Mouse (Mus musculus): ENCODE results near the gene Wfdc1. TPM values are rescaled to one million over a fixed set of nuclear protein-coding genes. Genes with fewer than 3 reads are reported as not detected.

Wfdc1 gene
- polyA plus RNA-seq, 1 experiment from 2014 or later = 2.5 TPM

- WGBS (ENCODE audit: insufficient replicate concordance) = 68% methylated on average over 10 of the region's 10 CpGs
- ATAC-seq (ENCODE audit: insufficient read depth) = no peak
- H3K9me3 ChIP-seq (replicated peaks) = no peaks in the 10 kb centered on the region
- H3K27ac ChIP-seq (replicated peaks) = no peak overlapping the region
- H3K27me3 ChIP-seq = no peaks in the 10 kb centered on the region
- no peak overlapping the region for H3K9ac ChIP-seq
- H3K4me1 ChIP-seq (replicated peaks) = peaks cover 16% of the 10 kb centered on the region
- H3K4me3 ChIP-seq (replicated peaks) = no peak overlapping the region
- no peak overlapping the region for H3K4me2 ChIP-seq
- no peaks in the 10 kb centered on the region for H3K36me3 ChIP-seq (replicated peaks)
Observed at GRCm38 (mm10) chr8:119736348-119736917, 70.3 kb downstream of the Wfdc1 start.

DNA sequence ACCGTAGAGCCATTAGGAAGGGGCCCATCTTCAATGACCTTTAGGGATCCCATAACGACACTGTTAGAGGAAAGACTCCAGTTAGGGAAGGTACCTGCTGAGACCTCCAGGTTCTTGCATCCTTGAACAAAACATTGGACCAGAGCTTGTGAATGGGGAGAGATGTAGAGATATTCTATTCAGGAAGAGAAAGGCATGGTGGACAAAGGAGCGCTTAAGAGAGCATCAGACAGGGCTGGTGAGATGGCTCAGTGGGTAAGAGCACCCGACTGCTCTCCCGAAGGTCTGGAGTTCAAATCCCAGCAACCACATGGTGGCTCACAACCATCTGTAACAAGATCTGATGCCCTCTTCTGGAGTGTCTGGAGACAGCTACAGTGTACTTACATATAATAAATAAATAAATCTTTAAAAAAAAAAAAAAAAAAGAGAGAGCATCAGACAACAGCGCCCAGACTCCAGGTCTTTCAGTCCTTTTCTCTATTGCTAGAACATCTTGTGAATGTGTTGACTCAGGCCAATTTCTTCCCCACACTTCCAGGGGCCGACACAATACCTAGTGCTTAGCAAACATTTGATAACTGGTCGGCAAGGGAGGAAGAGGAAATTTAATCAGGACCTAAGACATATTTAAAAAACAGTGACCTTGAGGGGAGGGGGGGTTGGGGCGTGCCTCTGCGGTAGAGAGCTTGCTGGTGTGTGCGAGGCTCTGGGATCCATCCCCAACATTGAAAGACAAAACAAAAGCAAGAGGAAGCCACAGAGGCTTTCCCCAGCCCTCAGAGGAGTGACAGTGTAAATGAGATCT lies 71.1 kb downstream of the Wfdc1 start:
- Histone ChIP-seq H3K27ac (replicated peaks) (no peak overlapping the region), H3K9ac (no peak overlapping the region), H3K4me2 (no peak overlapping the region), H3K4me3 (replicated peaks) (no peak overlapping the region), H3K4me1 (replicated peaks) (peaks cover 16% of the 10 kb centered on the region), H3K9me3 (replicated peaks) (no peaks in the 10 kb centered on the region), H3K36me3 (replicated peaks) (no peaks in the 10 kb centered on the region), H3K27me3 (no peaks in the 10 kb centered on the region)
- WGBS (ENCODE audit: insufficient replicate concordance) = 50% methylated on average over 11 of the region's 11 CpGs
- ATAC-seq (ENCODE audit: insufficient read depth) = no peak

Other genes starting within 250 kb of the Wfdc1 start
- 41.2 and 49.7 TPM in 2 replicates for gene Osgin1, start 232.2 kb upstream of the Wfdc1 start, polyA plus RNA-seq (2015; fragmentation: Nextera tagmentation; extraction: Ambion mirVana)
- gene Necab2, start 219.6 kb upstream of the Wfdc1 start, polyA plus RNA-seq (2015; fragmentation: Nextera tagmentation; extraction: Ambion mirVana) = not detected in 2 replicates
- not detected in 2 replicates for gene Slc38a8, start 164.7 kb upstream of the Wfdc1 start, polyA plus RNA-seq (2015; fragmentation: Nextera tagmentation; extraction: Ambion mirVana)
- 24.7 and 26.3 TPM in 2 replicates for gene Mbtps1, start 107.6 kb upstream of the Wfdc1 start, polyA plus RNA-seq (2015; fragmentation: Nextera tagmentation; extraction: Ambion mirVana)
- 16.5 and 18.1 TPM in 2 replicates for gene Hsdl1, start 91.2 kb upstream of the Wfdc1 start, polyA plus RNA-seq (2015; fragmentation: Nextera tagmentation; extraction: Ambion mirVana)
- gene Dnaaf1, start 91.1 kb upstream of the Wfdc1 start, polyA plus RNA-seq (2015; fragmentation: Nextera tagmentation; extraction: Ambion mirVana) = 0.05 and 0.08 TPM in 2 replicates
- gene Taf1c, start 61.1 kb upstream of the Wfdc1 start, polyA plus RNA-seq (2015; fragmentation: Nextera tagmentation; extraction: Ambion mirVana) = 5.4 and 7.4 TPM in 2 replicates
- gene Adad2, start 53.6 kb upstream of the Wfdc1 start, polyA plus RNA-seq (2015; fragmentation: Nextera tagmentation; extraction: Ambion mirVana) = not detected in 2 replicates
- gene Kcng4, start 30.7 kb upstream of the Wfdc1 start, polyA plus RNA-seq (2015; fragmentation: Nextera tagmentation; extraction: Ambion mirVana) = not detected in 2 replicates
- gene Atp2c2, start 33.6 kb downstream of the Wfdc1 start, polyA plus RNA-seq (2015; fragmentation: Nextera tagmentation; extraction: Ambion mirVana) = 0.09 and 0.12 TPM in 2 replicates
- gene Tldc1, start 112.1 kb downstream of the Wfdc1 start, polyA plus RNA-seq (2015; fragmentation: Nextera tagmentation; extraction: Ambion mirVana) = 4.1 and 4.6 TPM in 2 replicates
- gene Cotl1, start 174.2 kb downstream of the Wfdc1 start, polyA plus RNA-seq (2015; fragmentation: Nextera tagmentation; extraction: Ambion mirVana) = 31.9 and 33.3 TPM in 2 replicates
- gene Klhl36, start 195.9 kb downstream of the Wfdc1 start, polyA plus RNA-seq (2015; fragmentation: Nextera tagmentation; extraction: Ambion mirVana) = 3.9 and 4.3 TPM in 2 replicates
- 76.7 and 91.5 TPM in 2 replicates for gene Usp10, start 244.0 kb downstream of the Wfdc1 start, polyA plus RNA-seq (2015; fragmentation: Nextera tagmentation; extraction: Ambion mirVana)
- gene Gm20388, start 244.5 kb downstream of the Wfdc1 start, polyA plus RNA-seq (2015; fragmentation: Nextera tagmentation; extraction: Ambion mirVana) = 3.0 TPM in 1 of 2 replicates, not detected in the other